Mouse (Mus musculus) limb, embryonic 15.5 days (tissue): ENCODE data around the gene Tmem44. TPM values are rescaled to one million over a fixed set of nuclear protein-coding genes. Genes with fewer than 3 reads are reported as not detected.
"Not testable (repeated sequence)": the region's sequence is repeated elsewhere in the genome, so short reads cannot be mapped to it uniquely, and the experiment has no call there.

Experiments used
- ATAC-seq: fragments of 200-750 bp; cut with Nextera tagmentation; 2 replicates; pipeline ENCODE4 v1.8.0; 2017; ENCODE audit warnings: low read depth, moderate TSS enrichment; ENCODE audit not compliant: insufficient number of reproducible peaks, low FRiP score, low TSS enrichment
- H3K27ac ChIP-seq: fragments of 300-500 bp; sonication (generic); 2 replicates; pipeline ENCODE4 v1.5.1; 2015; ENCODE audit warnings: moderate library complexity, mild to moderate bottlenecking, inconsistent platforms
- H3K27me3 ChIP-seq: fragments of 300-500 bp; sonication (generic); 2 replicates; pipeline ENCODE4 v1.6.1; 2015; ENCODE audit warnings: inconsistent platforms
- H3K36me3 ChIP-seq: fragments of 300-500 bp; sonication (generic); 2 replicates; pipeline ENCODE4 v1.6.1; 2015; ENCODE audit warnings: inconsistent platforms
- H3K4me1 ChIP-seq: fragments of 300-500 bp; sonication (generic); 2 replicates; pipeline ENCODE4 v1.6.1; 2015; ENCODE audit warnings: inconsistent platforms
- H3K4me2 ChIP-seq: fragments of 300-500 bp; sonication (generic); 2 replicates; pipeline ENCODE4 v1.6.1; 2015; ENCODE audit warnings: mild to moderate bottlenecking, inconsistent platforms
- H3K4me3 ChIP-seq: fragments of 300-500 bp; sonication (generic); 2 replicates; pipeline ENCODE4 v1.5.1; 2015; ENCODE audit warnings: mild to moderate bottlenecking, inconsistent platforms
- H3K9ac ChIP-seq: fragments of 300-500 bp; sonication (generic); 2 replicates; pipeline ENCODE4 v1.6.1; 2015; ENCODE audit warnings: inconsistent platforms
- H3K9me3 ChIP-seq: fragments of 300-500 bp; sonication (generic); 2 replicates; pipeline ENCODE4 v1.6.1; 2016; ENCODE audit warnings: inconsistent platforms
- WGBS: fragments of 180-500 bp; shearing (Covaris S2); methylation state at CpG from one replicate; pipeline ENCODE4 v1.1.7; 2015; 5-methylcytosine and 5-hydroxymethylcytosine counted together
- polyA plus RNA-seq: library from polyadenylated mRNA; unstranded; fragments of >200 nt; fragmentation: Nextera tagmentation; extraction: Ambion mirVana; gene quantifications from 2 replicates; pipeline ENCODE4 v1.2.1, GENCODE M21; 2015

Gene Tmem44
- polyA plus RNA-seq, 1 experiment from 2014 or later = 18.8 TPM

GRCm38 (mm10) chr16:30477791-30478190 is 72.9 kb downstream of the Tmem44 start:
- no peak overlapping the region for H3K9ac ChIP-seq
- H3K9me3 ChIP-seq = no peaks in the 10 kb centered on the region
- no peaks in the 10 kb centered on the region for H3K36me3 ChIP-seq
- no peak overlapping the region for H3K27ac ChIP-seq
- WGBS = 86% methylated on average over 5 of the region's 5 CpGs
- ATAC-seq = no peak
- no peak overlapping the region for H3K4me3 ChIP-seq
- H3K27me3 ChIP-seq = no peaks in the 10 kb centered on the region
- H3K4me1 ChIP-seq = peaks cover 9% of the 10 kb centered on the region; the same call in 1 of the 2 replicates
- no peak overlapping the region for H3K4me2 ChIP-seq

GRCm38 (mm10) chr16:30477006-30477405 is 73.6 kb downstream of the Tmem44 start:
- H3K27ac ChIP-seq = no peak overlapping the region
- H3K4me2 ChIP-seq = no peak overlapping the region
- no peaks in the 10 kb centered on the region for H3K27me3 ChIP-seq
- no peaks in the 10 kb centered on the region for H3K36me3 ChIP-seq
- H3K4me3 ChIP-seq = no peak overlapping the region
- 76% methylated on average over 3 of the region's 3 CpGs for WGBS
- peaks cover 9% of the 10 kb centered on the region; the same call in 1 of the 2 replicates for H3K4me1 ChIP-seq
- ATAC-seq = no peak
- H3K9ac ChIP-seq = no peak overlapping the region
- no peaks in the 10 kb centered on the region for H3K9me3 ChIP-seq

GRCm38 (mm10) chr16:30475633-30476461 is 74.8 kb downstream of the Tmem44 start:
- peaks cover 9% of the 10 kb centered on the region; the same call in 1 of the 2 replicates for H3K4me1 ChIP-seq
- H3K27ac ChIP-seq = 0 out of 2 replicates have a peak overlapping the region, but pooled peaks have one; percentile 43
- 56% methylated on average over 10 of the region's 10 CpGs for WGBS

GRCm38 (mm10) chr16:30472447-30472846 is 78.2 kb downstream of the Tmem44 start:
- ATAC-seq = no peak
- Histone ChIP-seq H3K36me3 (no peaks in the 10 kb centered on the region), H3K9ac (no peak overlapping the region), H3K9me3 (0 out of 2 replicates have a peak, but pooled peaks cover 4% of the 10 kb centered on the region), H3K4me1 (peaks cover 9% of the 10 kb centered on the region; the same call in 1 of the 2 replicates), H3K27ac (no peak overlapping the region), H3K4me2 (no peak overlapping the region), H3K4me3 (no peak overlapping the region), H3K27me3 (no peaks in the 10 kb centered on the region)
- 48% methylated on average over 5 of the region's 5 CpGs for WGBS

More at GRCm38 (mm10) chr16:30475633-30476461, 74.8 kb downstream of the Tmem44 start:
- H3K4me2 ChIP-seq = no peak overlapping the region
- no peak overlapping the region for H3K9ac ChIP-seq
- no peak overlapping the region for H3K4me3 ChIP-seq
- ATAC-seq = no peak
- H3K27me3 ChIP-seq = no peaks in the 10 kb centered on the region
- H3K9me3 ChIP-seq = 0 out of 2 replicates have a peak, but pooled peaks cover 4% of the 10 kb centered on the region
- no peaks in the 10 kb centered on the region for H3K36me3 ChIP-seq

- Histone ChIP-seq H3K4me3 (no peak overlapping the region), H3K27ac (no peak overlapping the region), H3K9ac (no peak overlapping the region), H3K27me3 (no peaks in the 10 kb centered on the region), H3K9me3 (0 out of 2 replicates have a peak, but pooled peaks cover 4% of the 10 kb centered on the region), H3K36me3 (no peaks in the 10 kb centered on the region), H3K4me2 (no peak overlapping the region), H3K4me1 (peaks cover 9% of the 10 kb centered on the region; the same call in 1 of the 2 replicates)
- no peak for ATAC-seq
- 76% methylated on average over 2 of the region's 2 CpGs for WGBS
These were observed 78.7 kb downstream of the Tmem44 start for GRCm38 (mm10) chr16:30471912-30472311.

GRCm38 (mm10) chr16:30468944-30469343 is 81.7 kb downstream of the Tmem44 start:
- H3K4me2 ChIP-seq = no peak overlapping the region
- no peaks in the 10 kb centered on the region for H3K36me3 ChIP-seq
- ATAC-seq = no peak
- no peak overlapping the region for H3K27ac ChIP-seq
- H3K9ac ChIP-seq = no peak overlapping the region
- H3K4me3 ChIP-seq = no peak overlapping the region
- no peaks in the 10 kb centered on the region for H3K27me3 ChIP-seq
- 0 out of 2 replicates have a peak, but pooled peaks cover 4% of the 10 kb centered on the region for H3K9me3 ChIP-seq
- no peaks in the 10 kb centered on the region for H3K4me1 ChIP-seq
- 95% methylated on average over 6 of the region's 6 CpGs for WGBS

GRCm38 (mm10) chr16:30465680-30466298 is 84.9 kb downstream of the Tmem44 start:
- Histone ChIP-seq H3K27me3 (no peaks in the 10 kb centered on the region), H3K4me3 (no peak overlapping the region), H3K9me3 (no peaks in the 10 kb centered on the region), H3K9ac (no peak overlapping the region), H3K36me3 (no peaks in the 10 kb centered on the region), H3K4me2 (no peak overlapping the region), H3K27ac (no peak overlapping the region), H3K4me1 (no peaks in the 10 kb centered on the region)
- 55% methylated on average over 5 of the region's 5 CpGs for WGBS
- no peak for ATAC-seq

- WGBS = 74% methylated on average over 3 of the region's 3 CpGs
These were observed 85.9 kb downstream of the Tmem44 start for GRCm38 (mm10) chr16:30464742-30465141.

More at GRCm38 (mm10) chr16:30464742-30465141, 85.9 kb downstream of the Tmem44 start:
- H3K4me3 ChIP-seq, H3K27ac ChIP-seq, H3K36me3 ChIP-seq, H3K4me1 ChIP-seq, H3K4me2 ChIP-seq, ATAC-seq, H3K27me3 ChIP-seq, H3K9ac ChIP-seq, H3K9me3 ChIP-seq: not testable (repeated sequence)

Other genes with a start within 250 kb of the Tmem44 start
- 0.48 and 0.55 TPM in 2 replicates for gene Gp5, start 240.1 kb downstream of the Tmem44 start, polyA plus RNA-seq
- gene Atp13a3, start 144.9 kb downstream of the Tmem44 start, polyA plus RNA-seq = 8.1 and 10.2 TPM in 2 replicates
- gene Lsg1, start 36.8 kb upstream of the Tmem44 start, polyA plus RNA-seq = 57.2 and 66.1 TPM in 2 replicates
- gene Fam43a, start 48.9 kb upstream of the Tmem44 start, polyA plus RNA-seq = 23.2 and 25.6 TPM in 2 replicates